Mouse (Mus musculus): ENCODE results near the gene 4930550L24Rik.

The 4930550L24Rik gene

DNA sequence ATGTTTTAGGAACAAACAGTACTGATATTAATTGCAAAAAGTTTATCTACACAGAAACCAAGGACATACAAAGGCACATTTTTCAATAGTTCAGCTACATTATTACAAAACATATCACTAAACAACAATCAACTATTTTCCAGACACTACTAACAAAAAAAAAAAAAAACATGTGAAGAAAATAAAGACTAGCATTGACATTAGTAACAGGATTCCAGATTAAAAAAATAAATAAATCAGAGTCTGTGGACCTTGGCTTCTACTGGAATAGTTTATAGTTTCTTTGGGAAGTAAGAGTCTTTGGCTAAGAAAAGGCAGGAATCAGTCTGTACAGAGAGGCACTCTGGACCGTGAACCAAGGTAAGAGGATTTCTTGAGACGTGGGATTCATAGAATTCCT, at the start of gene 4930550L24Rik:
Gene 4930550L24Rik, plus strand, starts transcription at position 301 of the 400 bp plus-strand sequence.
- no peak for DNase-seq (ENCODE audit: low read depth)

DNA sequence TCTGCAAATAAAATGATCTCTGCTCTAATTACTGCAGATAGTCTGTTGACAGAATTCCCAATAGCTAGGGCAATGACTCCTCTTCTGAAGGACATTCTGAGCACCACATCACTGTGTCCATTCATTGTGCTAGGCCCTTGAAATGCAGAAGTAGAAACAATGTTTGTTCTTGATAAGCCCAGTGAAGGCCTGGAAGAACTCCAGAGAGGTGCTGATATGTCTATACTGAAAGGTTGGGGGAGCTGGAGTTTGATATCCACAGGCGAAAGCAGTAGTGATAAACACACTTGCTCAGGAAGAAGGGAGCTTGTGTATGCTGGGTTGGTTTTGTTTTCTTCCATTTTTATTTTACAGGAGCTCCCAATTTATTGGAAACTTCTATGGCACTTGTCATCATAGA, 8.4 kb upstream of the 4930550L24Rik start:
- no peak for DNase-seq (ENCODE audit: low read depth)

GRCm38 (mm10) chrX:58967969-58968368, 58.8 kb downstream of the 4930550L24Rik start:
- DNase-seq (ENCODE audit: low read depth) = no peak
